Mouse (Mus musculus) intestine, embryonic 14.5 days (tissue): Measurements from ENCODE around the gene Mrpl43. TPM values are rescaled to one million over a fixed set of nuclear protein-coding genes. Genes with fewer than 3 reads are reported as not detected.

Source experiments
- ATAC-seq: fragments of 200-750 bp; cut with Nextera tagmentation; replicated peaks from 2 replicates; pipeline ENCODE4 v1.8.0; 2017; ENCODE audit warnings: low read depth, moderate number of reproducible peaks, moderate TSS enrichment, moderate library complexity; ENCODE audit not compliant: low FRiP score, low TSS enrichment
- DNase-seq: peaks from one replicate; pipeline ENCODE4 v3.0.0-alpha.2; 2018; ENCODE audit warnings: low spot score
- H3K27ac ChIP-seq: fragments of 300-500 bp; sonication (generic); 2 replicates; pipeline ENCODE4 v1.5.1; 2014; ENCODE audit warnings: low read depth, mild to moderate bottlenecking, control low read depth
- H3K27me3 ChIP-seq: fragments of 300-500 bp; sonication (generic); replicated peaks from 2 replicates; pipeline ENCODE4 v1.6.1; 2014; ENCODE audit warnings: low read length, control low read depth; ENCODE audit not compliant: control insufficient read depth, insufficient read depth
- H3K36me3 ChIP-seq: fragments of 300-500 bp; sonication (generic); 2 replicates; pipeline ENCODE4 v1.6.1; 2014; ENCODE audit warnings: low read length, control low read depth; ENCODE audit not compliant: control insufficient read depth, insufficient read depth
- H3K4me1 ChIP-seq: fragments of 300-500 bp; sonication (generic); replicated peaks from 2 replicates; pipeline ENCODE4 v1.6.1; 2014; ENCODE audit warnings: low read length, control low read depth, mixed read lengths; ENCODE audit not compliant: control insufficient read depth, insufficient read depth
- H3K4me2 ChIP-seq: fragments of 300-500 bp; sonication (generic); 2 replicates; pipeline ENCODE4 v1.6.1; 2014; ENCODE audit warnings: low read length
- H3K4me3 ChIP-seq: fragments of 300-500 bp; sonication (generic); 2 replicates; pipeline ENCODE4 v1.5.1; 2014; ENCODE audit warnings: low read depth, low read length, control low read depth, mixed read lengths
- H3K9ac ChIP-seq: fragments of 300-500 bp; sonication (generic); 2 replicates; pipeline ENCODE4 v1.6.1; 2014; ENCODE audit warnings: mild to moderate bottlenecking, low read length
- H3K9me3 ChIP-seq: fragments of 300-500 bp; sonication (generic); 2 replicates; pipeline ENCODE4 v1.6.1; 2016; ENCODE audit warnings: low read length, control low read depth; ENCODE audit not compliant: control insufficient read depth
- WGBS: fragments of 180-500 bp; shearing (Covaris S2); extraction: QIAGEN DNeasy Blood & Tissue Kit; methylation state at CpG from one replicate; pipeline ENCODE4 v1.1.7; 2014; 5-methylcytosine and 5-hydroxymethylcytosine counted together
- polyA plus RNA-seq: library from polyadenylated mRNA; unstranded; fragments of >200 nt; fragmentation: Nextera tagmentation; extraction: Ambion mirVana; gene quantifications from 2 replicates; pipeline ENCODE4 v1.2.1, GENCODE M21; 2014

Mrpl43 gene
- polyA plus RNA-seq, 1 experiment from 2014 or later: 70.3 TPM

DNA sequence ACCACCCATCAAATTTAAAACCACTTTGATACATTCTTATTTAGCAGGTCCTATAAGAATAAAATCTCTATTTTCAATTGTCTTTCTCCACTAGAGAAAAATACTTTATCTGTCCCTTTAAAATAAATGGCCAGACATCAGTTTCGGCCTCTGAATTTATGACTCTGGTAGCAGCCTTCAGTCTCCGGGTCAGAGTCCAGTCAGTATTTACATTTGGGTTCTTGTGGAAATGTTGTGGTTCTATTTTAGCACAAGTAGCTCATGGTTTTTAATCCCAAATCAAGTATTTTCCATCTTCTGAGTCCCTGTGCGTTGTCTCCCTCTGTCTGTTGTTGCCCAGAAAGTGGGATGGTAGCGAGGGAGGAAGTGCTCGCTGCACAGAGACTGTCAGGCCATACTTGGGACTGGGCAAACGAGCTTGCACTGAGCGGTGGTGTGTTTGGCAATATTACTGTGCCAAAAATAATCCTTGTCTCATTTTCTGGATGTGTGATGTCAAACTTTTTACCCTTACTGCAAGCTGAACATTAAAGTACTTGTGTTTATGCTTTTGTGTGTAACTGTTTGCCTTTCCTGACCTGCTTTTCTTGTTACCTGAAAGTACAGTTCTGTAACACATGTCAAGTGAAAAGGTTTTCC, 23.6 kb downstream of the Mrpl43 start:
- H3K9me3 ChIP-seq: no peaks in the 10 kb centered on the region
- H3K27ac ChIP-seq: peak overlapping the region; percentile 40; the same call in 1 of the 2 replicates
- no peak for DNase-seq
- no peaks in the 10 kb centered on the region for H3K4me1 ChIP-seq
- no peak overlapping the region for H3K4me3 ChIP-seq
- H3K36me3 ChIP-seq: peaks cover 62% of the 10 kb centered on the region
- H3K9ac ChIP-seq: no peak overlapping the region
- H3K4me2 ChIP-seq: no peak overlapping the region; the same call in 1 of the 2 replicates
- WGBS: 58% methylated on average over 7 of the region's 7 CpGs
- ATAC-seq: 0 out of 2 replicates have a peak, but pooled peaks have one; percentile 32
- no peaks in the 10 kb centered on the region for H3K27me3 ChIP-seq

DNA sequence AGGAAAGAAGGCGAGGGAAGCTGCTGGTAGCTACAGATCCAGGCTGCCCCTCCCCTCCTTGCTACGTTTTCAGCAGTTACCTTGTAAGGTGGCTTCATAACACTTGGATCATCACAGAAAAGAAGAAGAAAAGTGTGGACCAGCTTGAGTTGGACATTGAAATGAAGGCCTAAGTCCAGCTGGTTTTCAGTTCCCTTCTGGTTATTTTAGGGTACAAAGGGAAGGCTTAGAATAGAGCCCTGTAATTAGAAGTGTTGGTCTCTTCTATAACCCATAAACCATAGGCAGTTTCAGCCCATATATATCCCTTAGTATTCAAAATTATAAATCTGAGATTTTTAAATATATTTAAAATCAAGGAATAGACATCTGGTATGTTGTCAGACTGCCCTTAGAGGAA, 25.5 kb downstream of the Mrpl43 start:
- Histone ChIP-seq H3K9me3 (no peaks in the 10 kb centered on the region), H3K27me3 (no peaks in the 10 kb centered on the region), H3K36me3 (peaks cover 80% of the 10 kb centered on the region), H3K27ac (no peak overlapping the region), H3K4me3 (no peak overlapping the region), H3K9ac (no peak overlapping the region), H3K4me2 (no peak overlapping the region), H3K4me1 (no peaks in the 10 kb centered on the region)
- DNase-seq: no peak
- WGBS: 95% methylated on average over 2 of the region's 2 CpGs
- ATAC-seq: no peak

DNA sequence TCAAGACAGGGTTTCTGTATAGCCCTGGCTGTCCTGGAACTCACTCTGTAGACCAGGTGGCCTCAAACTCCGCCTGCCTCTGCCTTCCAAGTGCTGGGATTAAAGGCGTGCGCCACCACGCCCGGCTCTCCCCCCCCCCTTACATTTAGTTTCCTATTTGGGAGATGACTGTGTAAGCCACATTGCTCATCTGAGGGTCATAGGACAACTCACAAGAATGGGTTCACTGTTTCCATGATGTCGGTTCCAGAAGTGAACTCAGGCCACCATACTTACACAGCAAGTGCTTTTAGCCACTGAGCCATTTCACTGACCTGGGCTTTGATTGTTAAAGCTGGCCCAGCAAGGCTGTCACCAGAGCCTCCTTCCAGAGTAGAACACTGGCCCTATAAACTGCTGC, 29.1 kb downstream of the Mrpl43 start:
- H3K4me3 ChIP-seq: no peak overlapping the region
- DNase-seq (no peak), ATAC-seq (no peak)
- H3K9me3 ChIP-seq: no peaks in the 10 kb centered on the region
- no peaks in the 10 kb centered on the region for H3K27me3 ChIP-seq
- no peaks in the 10 kb centered on the region for H3K4me1 ChIP-seq
- no peak overlapping the region for H3K4me2 ChIP-seq
- WGBS: 88% methylated on average over 6 of the region's 6 CpGs
- H3K27ac ChIP-seq: no peak overlapping the region
- H3K36me3 ChIP-seq: peaks cover 98% of the 10 kb centered on the region
- H3K9ac ChIP-seq: no peak overlapping the region

DNA sequence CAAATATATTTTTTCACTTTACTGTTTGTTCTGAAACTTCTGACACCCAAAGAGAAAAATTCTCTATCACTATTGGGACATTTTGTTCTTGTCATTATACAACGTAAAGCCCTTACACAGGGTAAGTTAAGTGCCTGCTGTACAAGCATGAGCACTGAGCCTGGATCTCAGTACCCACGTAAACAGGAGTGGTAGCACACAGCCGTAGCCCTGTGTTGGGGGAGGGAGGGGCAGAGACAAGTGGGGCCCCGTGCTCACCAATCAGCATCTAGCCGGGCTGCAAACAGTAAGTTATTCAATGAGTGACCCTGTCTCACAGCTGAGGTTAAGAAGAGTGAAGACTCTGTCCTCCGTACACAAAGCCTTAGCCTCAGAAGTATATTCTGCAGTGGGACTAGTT, 29.6 kb downstream of the Mrpl43 start:
- 80% methylated on average over 6 of the region's 6 CpGs for WGBS
- peaks cover 98% of the 10 kb centered on the region for H3K36me3 ChIP-seq
- DNase-seq: no peak
- no peak overlapping the region for H3K4me2 ChIP-seq
- no peak overlapping the region for H3K4me3 ChIP-seq
- H3K4me1 ChIP-seq: no peaks in the 10 kb centered on the region
- H3K27me3 ChIP-seq: no peaks in the 10 kb centered on the region
- H3K9ac ChIP-seq: no peak overlapping the region
- no peak for ATAC-seq
- H3K27ac ChIP-seq: no peak overlapping the region
- no peaks in the 10 kb centered on the region for H3K9me3 ChIP-seq

DNA sequence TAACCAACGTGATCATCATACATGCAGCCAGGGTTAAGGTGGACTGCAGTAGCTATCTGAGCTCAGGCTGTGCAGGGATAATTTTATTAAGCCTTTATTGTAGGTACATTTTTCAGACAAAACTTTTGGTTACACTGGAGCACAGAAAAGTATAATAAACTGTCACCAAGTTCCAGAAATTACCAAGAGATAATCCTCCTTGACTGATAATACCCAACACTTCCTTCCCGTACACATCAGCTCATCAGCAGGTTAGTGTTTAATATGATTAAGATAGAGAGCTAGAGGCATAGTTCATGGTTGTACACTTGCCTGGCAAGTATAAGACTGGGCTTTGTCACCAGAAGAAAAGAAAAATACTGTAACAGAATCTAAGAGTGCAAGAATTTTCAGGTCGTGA, 37.9 kb downstream of the Mrpl43 start:
- no peak overlapping the region for H3K4me2 ChIP-seq

DNA sequence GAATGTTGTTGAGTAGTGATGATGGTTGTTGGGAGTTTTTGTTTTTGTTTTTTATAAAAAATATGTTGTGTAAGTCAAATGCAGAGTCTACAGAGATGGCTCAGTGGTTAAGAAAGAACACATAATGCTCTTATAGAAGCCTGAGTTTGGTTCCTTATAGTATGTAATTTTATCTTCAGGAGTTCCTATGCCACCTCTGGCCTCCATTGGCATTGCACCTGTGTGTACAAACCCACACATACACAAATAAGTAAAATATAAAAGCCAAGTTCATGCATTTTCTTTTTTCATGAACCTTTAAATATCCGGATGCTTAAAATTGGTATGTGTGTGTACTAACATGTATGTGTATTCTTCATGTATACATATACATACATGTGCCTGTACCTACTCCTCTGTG, 40.3 kb downstream of the Mrpl43 start:
- no peaks in the 10 kb centered on the region for H3K9me3 ChIP-seq
- ATAC-seq (no peak), DNase-seq (no peak)
- H3K9ac ChIP-seq: no peak overlapping the region
- H3K27me3 ChIP-seq: no peaks in the 10 kb centered on the region
- no peak overlapping the region for H3K27ac ChIP-seq
- WGBS: 93% methylated on average over 1 of the region's 1 CpGs
- H3K4me3 ChIP-seq: no peak overlapping the region
- peaks cover 92% of the 10 kb centered on the region for H3K36me3 ChIP-seq
- no peaks in the 10 kb centered on the region for H3K4me1 ChIP-seq
- no peak overlapping the region for H3K4me2 ChIP-seq

More for the DNA sequence above, 37.9 kb downstream of the Mrpl43 start:
- Histone ChIP-seq H3K4me1 (no peaks in the 10 kb centered on the region), H3K36me3 (peaks cover 92% of the 10 kb centered on the region), H3K4me3 (no peak overlapping the region), H3K27me3 (no peaks in the 10 kb centered on the region), H3K9me3 (no peaks in the 10 kb centered on the region), H3K27ac (no peak overlapping the region), H3K9ac (no peak overlapping the region)
- ATAC-seq (no peak), DNase-seq (peak; percentile 9)
- 83% methylated on average over 3 of the region's 3 CpGs for WGBS

DNA sequence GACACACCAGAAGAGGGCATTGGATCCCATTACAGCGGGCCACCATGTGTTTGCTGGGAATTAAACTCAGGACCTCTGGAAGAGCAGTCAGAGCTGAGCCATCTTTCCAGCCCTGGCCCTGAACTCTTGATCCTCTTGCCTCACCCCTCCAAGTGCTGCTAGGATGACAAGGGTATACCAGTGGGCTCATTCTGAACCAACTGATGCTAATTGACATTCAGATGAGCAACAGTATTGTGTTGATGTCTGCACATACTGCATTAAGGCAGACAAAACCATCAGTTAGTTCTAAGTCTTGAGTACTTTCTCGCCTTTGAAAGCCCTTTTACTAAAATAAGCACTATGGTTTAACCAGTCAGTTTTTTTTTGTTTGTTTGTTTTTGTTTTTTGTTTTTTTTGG, 46.6 kb downstream of the Mrpl43 start:
- Histone ChIP-seq H3K9ac (no peak overlapping the region), H3K27ac (no peak overlapping the region), H3K36me3 (peaks cover 91% of the 10 kb centered on the region), H3K4me2 (no peak overlapping the region), H3K27me3 (no peaks in the 10 kb centered on the region), H3K4me3 (no peak overlapping the region), H3K9me3 (no peaks in the 10 kb centered on the region), H3K4me1 (no peaks in the 10 kb centered on the region)
- ATAC-seq (no peak), DNase-seq (no peak)
- 97% methylated on average over 2 of the region's 2 CpGs for WGBS

Other genes starting within 250 kb of the Mrpl43 start
- 54.1 and 60.8 TPM in 2 replicates for gene Slf2, start 75.3 kb downstream of the Mrpl43 start, polyA plus RNA-seq
- gene Sema4g, start 17.3 kb downstream of the Mrpl43 start, polyA plus RNA-seq: 14.5 and 16.3 TPM in 2 replicates
- 16.7 and 18.4 TPM in 2 replicates for gene Twnk, start 779 bp downstream of the Mrpl43 start, polyA plus RNA-seq
- 50.6 and 52.1 TPM in 2 replicates for gene Lzts2, start 8.0 kb upstream of the Mrpl43 start, polyA plus RNA-seq
- gene Pdzd7, start 39.3 kb upstream of the Mrpl43 start, polyA plus RNA-seq: 0.42 and 0.55 TPM in 2 replicates
- gene Sfxn3, start 41.1 kb upstream of the Mrpl43 start, polyA plus RNA-seq: 23.4 and 24.5 TPM in 2 replicates
- 0.69 and 1.8 TPM in 2 replicates for gene Kazald1, start 68.8 kb upstream of the Mrpl43 start, polyA plus RNA-seq
- gene Tlx1, start 144.2 kb upstream of the Mrpl43 start, polyA plus RNA-seq: 0.16 TPM in 1 of 2 replicates, not detected in the other
- gene Lbx1, start 229.4 kb upstream of the Mrpl43 start, polyA plus RNA-seq: not detected in 2 replicates